Mouse (Mus musculus) stomach, embryonic 16.5 days (tissue): ENCODE measurements at regions not wholly inside any gene's neighbourhood (a gene's known extent, or its start where the extent isn't known, plus 50 kb on each side); places are given as distances from the start of the nearest gene placed in this dataset.

Source experiments
- ATAC-seq: fragments of 200-750 bp; cut with Nextera tagmentation; 2 replicates; pipeline ENCODE4 v1.8.0; 2017; ENCODE audit warnings: moderate number of reproducible peaks, moderate TSS enrichment; ENCODE audit not compliant: insufficient read depth, low FRiP score
- H3K27ac ChIP-seq: fragments of 300-500 bp; sonication (generic); 2 replicates; pipeline ENCODE4 v1.5.1; 2014; ENCODE audit warnings: low read length
- H3K27me3 ChIP-seq: fragments of 300-500 bp; sonication (generic); 2 replicates; pipeline ENCODE4 v1.6.1; 2014; ENCODE audit warnings: low read length, control low read depth, mixed read lengths; ENCODE audit not compliant: control insufficient read depth, insufficient read depth
- H3K36me3 ChIP-seq: fragments of 300-500 bp; sonication (generic); 2 replicates; pipeline ENCODE4 v1.6.1; 2014; ENCODE audit warnings: low read length; ENCODE audit not compliant: control insufficient read depth, insufficient read depth
- H3K4me1 ChIP-seq: fragments of 300-500 bp; sonication (generic); 2 replicates; pipeline ENCODE4 v1.6.1; 2014; ENCODE audit warnings: low read length, control low read depth, mixed read lengths; ENCODE audit not compliant: control insufficient read depth, insufficient read depth
- H3K4me2 ChIP-seq: fragments of 300-500 bp; sonication (generic); 2 replicates; pipeline ENCODE4 v1.6.1; 2014; ENCODE audit warnings: low read depth, low read length, mixed read lengths
- H3K4me3 ChIP-seq: fragments of 300-500 bp; sonication (generic); replicated peaks from 2 replicates; pipeline ENCODE4 v1.5.1; 2014; ENCODE audit warnings: mild to moderate bottlenecking, low read length
- H3K9ac ChIP-seq: fragments of 300-500 bp; sonication (generic); 2 replicates; pipeline ENCODE4 v1.6.1; 2014; ENCODE audit warnings: low read length
- H3K9me3 ChIP-seq: fragments of 300-500 bp; sonication (generic); replicated peaks from 2 replicates; pipeline ENCODE4 v1.6.1; 2016; ENCODE audit warnings: low read length, control low read depth; ENCODE audit not compliant: control insufficient read depth
- WGBS: fragments of 180-500 bp; shearing (Covaris S2); extraction: QIAGEN DNeasy Blood & Tissue Kit; methylation state at CpG from one replicate; pipeline ENCODE4 v1.1.7; 2014; 5-methylcytosine and 5-hydroxymethylcytosine counted together

GRCm38 (mm10) chr10:96880771-96881170, 264.0 kb downstream of the Btg1 start:
- Histone ChIP-seq H3K36me3 (no peaks in the 10 kb centered on the region), H3K9ac (no peak overlapping the region), H3K27ac (no peak overlapping the region), H3K4me2 (no peak overlapping the region), H3K27me3 (no peaks in the 10 kb centered on the region), H3K4me1 (no peaks in the 10 kb centered on the region), H3K9me3 (no peaks in the 10 kb centered on the region; the same call in 1 of the 2 replicates), H3K4me3 (no peak overlapping the region)
- no peak for ATAC-seq
- WGBS = 74% methylated on average over 5 of the region's 5 CpGs

- no peaks in the 10 kb centered on the region; the same call in 1 of the 2 replicates for H3K9me3 ChIP-seq
- H3K4me3 ChIP-seq = no peak overlapping the region
- ATAC-seq = no peak
- H3K9ac ChIP-seq = no peak overlapping the region
- no peak overlapping the region for H3K27ac ChIP-seq
- H3K36me3 ChIP-seq = no peaks in the 10 kb centered on the region
- H3K27me3 ChIP-seq = no peaks in the 10 kb centered on the region
- H3K4me1 ChIP-seq = no peaks in the 10 kb centered on the region
- WGBS = 86% methylated on average over 5 of the region's 5 CpGs
- H3K4me2 ChIP-seq = no peak overlapping the region
These were observed 264.4 kb downstream of the Btg1 start for GRCm38 (mm10) chr10:96881212-96881611.

GRCm38 (mm10) chr10:96881660-96882059, 264.9 kb downstream of the Btg1 start:
- Histone ChIP-seq H3K9me3 (no peaks in the 10 kb centered on the region; the same call in 1 of the 2 replicates), H3K36me3 (no peaks in the 10 kb centered on the region), H3K4me2 (no peak overlapping the region), H3K4me1 (no peaks in the 10 kb centered on the region), H3K9ac (no peak overlapping the region), H3K4me3 (no peak overlapping the region), H3K27me3 (no peaks in the 10 kb centered on the region), H3K27ac (no peak overlapping the region)
- WGBS = 75% methylated on average over 2 of the region's 2 CpGs
- no peak for ATAC-seq

GRCm38 (mm10) chr10:96901150-96901549, 284.3 kb downstream of the Btg1 start:
- H3K27me3 ChIP-seq = no peaks in the 10 kb centered on the region
- H3K9me3 ChIP-seq = no peaks in the 10 kb centered on the region
- H3K27ac ChIP-seq = no peak overlapping the region
- ATAC-seq = no peak
- no peaks in the 10 kb centered on the region for H3K36me3 ChIP-seq
- H3K4me1 ChIP-seq = no peaks in the 10 kb centered on the region
- no peak overlapping the region for H3K9ac ChIP-seq
- no peak overlapping the region for H3K4me3 ChIP-seq
- no peak overlapping the region for H3K4me2 ChIP-seq
- WGBS = 81% methylated on average over 1 of the region's 1 CpGs

- no peaks in the 10 kb centered on the region for H3K4me1 ChIP-seq
- no peaks in the 10 kb centered on the region for H3K36me3 ChIP-seq
- H3K4me2 ChIP-seq = no peak overlapping the region
- H3K27me3 ChIP-seq = no peaks in the 10 kb centered on the region
- H3K9me3 ChIP-seq = no peaks in the 10 kb centered on the region
- 87% methylated on average over 4 of the region's 4 CpGs for WGBS
- H3K27ac ChIP-seq = no peak overlapping the region
- H3K4me3 ChIP-seq = no peak overlapping the region
- H3K9ac ChIP-seq = no peak overlapping the region
- no peak for ATAC-seq
These were observed 288.4 kb downstream of the Btg1 start for GRCm38 (mm10) chr10:96905098-96905809.

GRCm38 (mm10) chr10:96909661-96910315, 293.0 kb downstream of the Btg1 start:
- Histone ChIP-seq H3K27me3 (no peaks in the 10 kb centered on the region), H3K9ac (no peak overlapping the region), H3K4me3 (no peak overlapping the region), H3K4me1 (no peaks in the 10 kb centered on the region), H3K27ac (no peak overlapping the region), H3K36me3 (no peaks in the 10 kb centered on the region), H3K9me3 (no peaks in the 10 kb centered on the region; the same call in 1 of the 2 replicates), H3K4me2 (no peak overlapping the region)
- 68% methylated on average over 1 of the region's 1 CpGs for WGBS
- no peak for ATAC-seq

GRCm38 (mm10) chr10:96921181-96921580, 304.4 kb downstream of the Btg1 start:
- 50% methylated on average over 1 of the region's 1 CpGs for WGBS
- H3K9me3 ChIP-seq = peaks cover 7% of the 10 kb centered on the region; the same call in 1 of the 2 replicates
- no peak overlapping the region for H3K9ac ChIP-seq
- no peak for ATAC-seq
- no peak overlapping the region for H3K4me3 ChIP-seq
- peaks cover 10% of the 10 kb centered on the region; the same call in 1 of the 2 replicates for H3K4me1 ChIP-seq
- no peak overlapping the region for H3K4me2 ChIP-seq
- H3K27me3 ChIP-seq = no peaks in the 10 kb centered on the region
- H3K27ac ChIP-seq = no peak overlapping the region
- no peaks in the 10 kb centered on the region for H3K36me3 ChIP-seq

GRCm38 (mm10) chr10:96924266-96924672, 307.5 kb downstream of the Btg1 start:
- H3K4me2 ChIP-seq = no peak overlapping the region
- WGBS = 42% methylated on average over 2 of the region's 2 CpGs
- H3K4me1 ChIP-seq = peaks cover 10% of the 10 kb centered on the region; the same call in 1 of the 2 replicates
- no peaks in the 10 kb centered on the region for H3K36me3 ChIP-seq
- H3K27me3 ChIP-seq = no peaks in the 10 kb centered on the region
- H3K9ac ChIP-seq = no peak overlapping the region
- peak overlapping the region; percentile 74 for H3K27ac ChIP-seq
- ATAC-seq = peak; percentile 75
- H3K9me3 ChIP-seq = no peaks in the 10 kb centered on the region; the same call in 1 of the 2 replicates
- no peak overlapping the region for H3K4me3 ChIP-seq

GRCm38 (mm10) chr10:96924722-96925121, 307.9 kb downstream of the Btg1 start:
- Histone ChIP-seq H3K9ac (no peak overlapping the region), H3K27ac (peak overlapping the region; percentile 74), H3K4me3 (no peak overlapping the region), H3K36me3 (no peaks in the 10 kb centered on the region), H3K9me3 (no peaks in the 10 kb centered on the region; the same call in 1 of the 2 replicates), H3K27me3 (no peaks in the 10 kb centered on the region), H3K4me2 (no peak overlapping the region), H3K4me1 (peaks cover 10% of the 10 kb centered on the region; the same call in 1 of the 2 replicates)
- WGBS = 57% methylated on average over 4 of the region's 4 CpGs
- peak; percentile 87 for ATAC-seq
